Mouse (Mus musculus): ENCODE data around the gene St3gal6. TPM values are rescaled to one million over a fixed set of nuclear protein-coding genes. Genes with fewer than 3 reads are reported as not detected.

St3gal6 gene
- total RNA-seq, 2 experiments from 2014 or later: 20.5 to 20.6 TPM

GRCm38 (mm10) chr16:58453820-58454219 is 70.2 kb downstream of the St3gal6 start:
- no peak for DNase-seq (ENCODE audit: low spot score in 2 of 2)
- intact Hi-C loops (cut with DNase I): loop anchor here (2.0 to 5.0 kb wide), 3 partner anchors 47 to 817 kb away; partner anchors contain the start of gene Dcbld2

GRCm38 (mm10) chr16:58453138-58453537 is 70.9 kb downstream of the St3gal6 start:
- no peak for DNase-seq (ENCODE audit: low spot score in 2 of 2)
- intact Hi-C loops (cut with DNase I): loop anchor here (5.0 kb wide), 2 partner anchors 46 to 816 kb away; partner anchors contain the start of gene Dcbld2

GRCm38 (mm10) chr16:58451647-58452046 is 72.4 kb downstream of the St3gal6 start:
- intact Hi-C loops (cut with DNase I): loop anchor here (5.0 kb wide), 2 partner anchors 44 to 814 kb away; partner anchors contain the start of gene Dcbld2
- no peak for DNase-seq (ENCODE audit: low spot score in 2 of 2)

- intact Hi-C loops (cut with DNase I): loop anchor here (5.0 kb wide), 2 partner anchors 43 to 813 kb away; partner anchors contain the start of gene Dcbld2
Measured at GRCm38 (mm10) chr16:58450648-58451047, 73.4 kb downstream of the St3gal6 start.

GRCm38 (mm10) chr16:58449073-58449472 is 75.0 kb downstream of the St3gal6 start:
- no peak for DNase-seq (ENCODE audit: low spot score in 2 of 2)
- intact Hi-C loops (cut with DNase I): no loop called here

More at GRCm38 (mm10) chr16:58450648-58451047, 73.4 kb downstream of the St3gal6 start:
- DNase-seq (ENCODE audit: low spot score in 2 of 2): no peak

GRCm38 (mm10) chr16:58446281-58447259 is 77.5 kb downstream of the St3gal6 start:
- intact Hi-C loops (cut with DNase I): no loop called here
- DNase-seq (ENCODE audit: low spot score in 2 of 2): peak in 1 of 2 experiments; percentile 24

- intact Hi-C loops (cut with DNase I): no loop called here
- DNase-seq (ENCODE audit: low spot score in 2 of 2): no peak
Measured at GRCm38 (mm10) chr16:58444735-58445134, 79.3 kb downstream of the St3gal6 start.

GRCm38 (mm10) chr16:58432384-58432783 is 91.7 kb downstream of the St3gal6 start:
- intact Hi-C loops (cut with DNase I): no loop called here

GRCm38 (mm10) chr16:58430246-58430645 is 93.8 kb downstream of the St3gal6 start:
- DNase-seq (ENCODE audit: low spot score in 2 of 2): no peak

More at GRCm38 (mm10) chr16:58432384-58432783, 91.7 kb downstream of the St3gal6 start:
- DNase-seq (ENCODE audit: low spot score in 2 of 2): no peak

GRCm38 (mm10) chr16:58421696-58422354 is 102.2 kb downstream of the St3gal6 start:
- DNase-seq (ENCODE audit: low spot score in 2 of 2): peak; percentile 53 to 81

More at GRCm38 (mm10) chr16:58430246-58430645, 93.8 kb downstream of the St3gal6 start:
- intact Hi-C loops (cut with DNase I): no loop called here

More at GRCm38 (mm10) chr16:58421696-58422354, 102.2 kb downstream of the St3gal6 start:
- intact Hi-C loops (cut with DNase I): no loop called here

Other genes with a start within 250 kb of the St3gal6 start
- gene Dcbld2, start 115.8 kb downstream of the St3gal6 start, total RNA-seq (2021): 10 to 100 TPM; 24.7 to 26.8 TPM
- not detected for gene Gm813, start 92.7 kb upstream of the St3gal6 start, total RNA-seq (2021)
- gene E330017A01Rik, start 114.5 kb upstream of the St3gal6 start, total RNA-seq (2021): not detected
- gene Cpox, start 146.0 kb upstream of the St3gal6 start, total RNA-seq (2021): 10 to 100 TPM; 40.2 to 40.4 TPM
- not detected for gene Gpr15, start 194.8 kb upstream of the St3gal6 start, total RNA-seq (2021)
- 100 to 1,000 TPM in 1 of 2 experiments, 10 to 100 TPM in 1; 96.8 to 103 TPM for gene Cldnd1, start 203.7 kb upstream of the St3gal6 start, total RNA-seq (2021)
- gene Olfr172, start 238.9 kb upstream of the St3gal6 start, total RNA-seq (2021): not detected

All from left cerebral cortex, postnatal 25 days (tissue).